Mouse (Mus musculus): ENCODE measurements around the gene Bnc2. TPM values are rescaled to one million over a fixed set of nuclear protein-coding genes. Genes with fewer than 3 reads are reported as not detected.

The Bnc2 gene
- polyA plus RNA-seq, 1 experiment = 0.82 TPM

- 25% methylated on average over 5 of the region's 5 CpGs for WGBS
- no peak overlapping the region for H3K4me3 ChIP-seq (replicated peaks; ENCODE audit: insufficient read depth, low read depth, low read length)
- no peaks in the 10 kb centered on the region for H3K4me1 ChIP-seq (ENCODE audit: control insufficient read depth, insufficient read depth, low read length)
- no peak for DNase-seq
- no peaks in the 10 kb centered on the region for H3K27me3 ChIP-seq (ENCODE audit: control insufficient read depth, insufficient read depth, low read length)
- H3K27ac ChIP-seq (ENCODE audit: insufficient read depth, low read length) = no peak overlapping the region
- TF ChIP-seq CTCF (IDR thresholded peaks at IDR 0.05; ENCODE audit: borderline replicate concordance, insufficient read depth, low read depth, low read length) (no peak), POLR2A (IDR thresholded peaks at IDR 0.05; ENCODE audit: borderline replicate concordance, insufficient read depth, low read length) (no peak)
Observed at GRCm38 (mm10) chr4:84523211-84523610, 151.9 kb downstream of the Bnc2 start.

- Histone ChIP-seq H3K4me3 (replicated peaks; ENCODE audit: insufficient read depth, low read depth, low read length) (no peak overlapping the region), H3K4me1 (ENCODE audit: control insufficient read depth, insufficient read depth, low read length) (no peaks in the 10 kb centered on the region), H3K27ac (ENCODE audit: insufficient read depth, low read length) (no peak overlapping the region), H3K27me3 (ENCODE audit: control insufficient read depth, insufficient read depth, low read length) (no peaks in the 10 kb centered on the region)
- WGBS = 77% methylated on average over 5 of the region's 5 CpGs
- TF ChIP-seq POLR2A (IDR thresholded peaks at IDR 0.05; ENCODE audit: borderline replicate concordance, insufficient read depth, low read length) (no peak), CTCF (IDR thresholded peaks at IDR 0.05; ENCODE audit: borderline replicate concordance, insufficient read depth, low read depth, low read length) (no peak)
- DNase-seq = no peak
Observed at GRCm38 (mm10) chr4:84521562-84521961, 153.5 kb downstream of the Bnc2 start.

GRCm38 (mm10) chr4:84510466-84510865 lies 164.6 kb downstream of the Bnc2 start:
- H3K4me1 ChIP-seq (ENCODE audit: control insufficient read depth, insufficient read depth, low read length) = no peaks in the 10 kb centered on the region
- no peaks in the 10 kb centered on the region for H3K27me3 ChIP-seq (ENCODE audit: control insufficient read depth, insufficient read depth, low read length)
- H3K4me3 ChIP-seq (replicated peaks; ENCODE audit: insufficient read depth, low read depth, low read length) = no peak overlapping the region
- TF ChIP-seq CTCF (IDR thresholded peaks at IDR 0.05; ENCODE audit: borderline replicate concordance, insufficient read depth, low read depth, low read length) (no peak), POLR2A (IDR thresholded peaks at IDR 0.05; ENCODE audit: borderline replicate concordance, insufficient read depth, low read length) (no peak)
- no peak overlapping the region for H3K27ac ChIP-seq (ENCODE audit: insufficient read depth, low read length)
- 66% methylated on average over 1 of the region's 1 CpGs for WGBS
- DNase-seq = no peak

- no peak for DNase-seq
- Histone ChIP-seq H3K27me3 (ENCODE audit: control insufficient read depth, insufficient read depth, low read length) (no peaks in the 10 kb centered on the region), H3K4me1 (ENCODE audit: control insufficient read depth, insufficient read depth, low read length) (no peaks in the 10 kb centered on the region), H3K27ac (ENCODE audit: insufficient read depth, low read length) (no peak overlapping the region), H3K4me3 (replicated peaks; ENCODE audit: insufficient read depth, low read depth, low read length) (no peak overlapping the region)
- 97% methylated on average over 3 of the region's 3 CpGs for WGBS
- TF ChIP-seq CTCF (IDR thresholded peaks at IDR 0.05; ENCODE audit: borderline replicate concordance, insufficient read depth, low read depth, low read length) (no peak), POLR2A (IDR thresholded peaks at IDR 0.05; ENCODE audit: borderline replicate concordance, insufficient read depth, low read length) (no peak)
Observed at GRCm38 (mm10) chr4:84507551-84507950, 167.5 kb downstream of the Bnc2 start.

GRCm38 (mm10) chr4:84502581-84503269 lies 172.3 kb downstream of the Bnc2 start:
- Histone ChIP-seq H3K4me3 (replicated peaks; ENCODE audit: insufficient read depth, low read depth, low read length) (no peak overlapping the region), H3K27ac (ENCODE audit: insufficient read depth, low read length) (no peak overlapping the region), H3K4me1 (ENCODE audit: control insufficient read depth, insufficient read depth, low read length) (no peaks in the 10 kb centered on the region), H3K27me3 (ENCODE audit: control insufficient read depth, insufficient read depth, low read length) (no peaks in the 10 kb centered on the region)
- 84% methylated on average over 8 of the region's 8 CpGs for WGBS
- no peak for TF ChIP-seq CTCF (IDR thresholded peaks at IDR 0.05; ENCODE audit: borderline replicate concordance, insufficient read depth, low read depth, low read length)
- TF ChIP-seq POLR2A (IDR thresholded peaks at IDR 0.05; ENCODE audit: borderline replicate concordance, insufficient read depth, low read length) = no peak
- no peak for DNase-seq

GRCm38 (mm10) chr4:84500796-84501349 lies 174.2 kb downstream of the Bnc2 start:
- TF ChIP-seq POLR2A (IDR thresholded peaks at IDR 0.05; ENCODE audit: borderline replicate concordance, insufficient read depth, low read length) (no peak), CTCF (IDR thresholded peaks at IDR 0.05; ENCODE audit: borderline replicate concordance, insufficient read depth, low read depth, low read length) (no peak)
- Histone ChIP-seq H3K4me3 (replicated peaks; ENCODE audit: insufficient read depth, low read depth, low read length) (no peak overlapping the region), H3K27me3 (ENCODE audit: control insufficient read depth, insufficient read depth, low read length) (no peaks in the 10 kb centered on the region), H3K4me1 (ENCODE audit: control insufficient read depth, insufficient read depth, low read length) (no peaks in the 10 kb centered on the region), H3K27ac (ENCODE audit: insufficient read depth, low read length) (no peak overlapping the region)
- DNase-seq = no peak
- WGBS = 70% methylated on average over 4 of the region's 4 CpGs

- 54% methylated on average over 9 of the region's 9 CpGs for WGBS
- no peak for DNase-seq
- Histone ChIP-seq H3K27ac (ENCODE audit: insufficient read depth, low read length) (no peak overlapping the region), H3K4me3 (replicated peaks; ENCODE audit: insufficient read depth, low read depth, low read length) (no peak overlapping the region), H3K27me3 (ENCODE audit: control insufficient read depth, insufficient read depth, low read length) (no peaks in the 10 kb centered on the region), H3K4me1 (ENCODE audit: control insufficient read depth, insufficient read depth, low read length) (no peaks in the 10 kb centered on the region)
- TF ChIP-seq POLR2A (IDR thresholded peaks at IDR 0.05; ENCODE audit: borderline replicate concordance, insufficient read depth, low read length) = no peak
- no peak for TF ChIP-seq CTCF (IDR thresholded peaks at IDR 0.05; ENCODE audit: borderline replicate concordance, insufficient read depth, low read depth, low read length)
Observed at GRCm38 (mm10) chr4:84500259-84500658, 174.8 kb downstream of the Bnc2 start.

- Histone ChIP-seq H3K27ac (ENCODE audit: insufficient read depth, low read length) (no peak overlapping the region), H3K4me1 (ENCODE audit: control insufficient read depth, insufficient read depth, low read length) (no peaks in the 10 kb centered on the region), H3K27me3 (ENCODE audit: control insufficient read depth, insufficient read depth, low read length) (no peaks in the 10 kb centered on the region), H3K4me3 (replicated peaks; ENCODE audit: insufficient read depth, low read depth, low read length) (no peak overlapping the region)
- 98% methylated on average over 6 of the region's 6 CpGs for WGBS
- TF ChIP-seq POLR2A (IDR thresholded peaks at IDR 0.05; ENCODE audit: borderline replicate concordance, insufficient read depth, low read length) (no peak), CTCF (IDR thresholded peaks at IDR 0.05; ENCODE audit: borderline replicate concordance, insufficient read depth, low read depth, low read length) (no peak)
- no peak for DNase-seq
Observed at GRCm38 (mm10) chr4:84498469-84498868, 176.6 kb downstream of the Bnc2 start.

Data from cerebellum, adult 2 months (tissue).